Mouse (Mus musculus): ENCODE results near the gene Mrps10. TPM values are rescaled to one million over a fixed set of nuclear protein-coding genes. Genes with fewer than 3 reads are reported as not detected.
A peak's percentile ranks its signal among the peaks of the same experiment; 100 is the strongest.

The Mrps10 gene
- polyA plus RNA-seq, 1 experiment from 2014 or later, result 49.6 TPM

GRCm38 (mm10) chr17:47343121-47343520 is 25.6 kb upstream of the Mrps10 start:
- Histone ChIP-seq H3K27ac (ENCODE audit: low read depth, low read length) (no peak overlapping the region), H3K9me3 (ENCODE audit: control insufficient read depth) (no peaks in the 10 kb centered on the region), H3K4me1 (replicated peaks; ENCODE audit: control insufficient read depth, insufficient read depth, low read length) (no peaks in the 10 kb centered on the region), H3K4me3 (ENCODE audit: low read depth, low read length) (no peak overlapping the region), H3K36me3 (ENCODE audit: control insufficient read depth, insufficient read depth) (peaks cover 29% of the 10 kb centered on the region), H3K4me2 (replicated peaks; ENCODE audit: low read depth) (no peak overlapping the region), H3K9ac (ENCODE audit: low read depth, low read length) (no peak overlapping the region), H3K27me3 (replicated peaks; ENCODE audit: control insufficient read depth, insufficient read depth, low read length) (no peaks in the 10 kb centered on the region)
- no peak for TF ChIP-seq CTCF (IDR thresholded peaks at IDR 0.05; ENCODE audit: low read depth)
- no peak for ATAC-seq
- 85% methylated on average over 2 of the region's 2 CpGs for WGBS

- no peaks in the 10 kb centered on the region for H3K4me1 ChIP-seq (replicated peaks; ENCODE audit: control insufficient read depth, insufficient read depth, low read length)
- no peak for ATAC-seq
- 94% methylated on average over 3 of the region's 3 CpGs for WGBS
- no peaks in the 10 kb centered on the region for H3K27me3 ChIP-seq (replicated peaks; ENCODE audit: control insufficient read depth, insufficient read depth, low read length)
- no peak overlapping the region for H3K9ac ChIP-seq (ENCODE audit: low read depth, low read length)
- TF ChIP-seq CTCF (IDR thresholded peaks at IDR 0.05; ENCODE audit: low read depth), result no peak
- H3K36me3 ChIP-seq (ENCODE audit: control insufficient read depth, insufficient read depth), result peaks cover 43% of the 10 kb centered on the region
- peaks cover 7% of the 10 kb centered on the region; the same call in 1 of the 2 replicates for H3K9me3 ChIP-seq (ENCODE audit: control insufficient read depth)
- H3K27ac ChIP-seq (ENCODE audit: low read depth, low read length), result no peak overlapping the region
- no peak overlapping the region for H3K4me2 ChIP-seq (replicated peaks; ENCODE audit: low read depth)
- H3K4me3 ChIP-seq (ENCODE audit: low read depth, low read length), result no peak overlapping the region
Observed at GRCm38 (mm10) chr17:47349721-47350319, 18.9 kb upstream of the Mrps10 start.

DNA sequence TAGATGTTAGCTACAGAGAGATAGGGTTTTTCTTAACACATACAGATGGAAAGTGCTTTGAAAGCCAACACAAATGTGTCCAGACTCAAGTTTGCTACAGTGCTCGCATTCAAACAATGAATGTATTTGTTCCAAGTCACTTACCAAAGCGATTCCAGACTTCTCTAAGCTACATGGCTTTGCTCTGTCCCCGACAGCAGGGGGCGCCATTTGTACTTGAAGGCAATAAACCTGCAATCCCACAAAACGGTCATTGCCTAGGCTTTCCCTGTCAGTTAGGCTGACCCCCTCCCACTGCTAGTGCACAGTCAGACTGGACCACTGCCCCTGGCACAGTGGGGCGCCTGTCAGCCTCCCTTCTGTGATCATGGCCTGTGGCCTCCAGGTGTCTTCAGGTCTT is 8.7 kb upstream of the Mrps10 start:
- TF ChIP-seq CTCF (IDR thresholded peaks at IDR 0.05; ENCODE audit: low read depth), result peak; percentile 75
- H3K9me3 ChIP-seq (ENCODE audit: control insufficient read depth), result no peaks in the 10 kb centered on the region
- ATAC-seq, result 0 out of 2 replicates have a peak, but pooled peaks have one; percentile 13
- 48% methylated on average over 6 of the region's 6 CpGs for WGBS
- H3K36me3 ChIP-seq (ENCODE audit: control insufficient read depth, insufficient read depth), result peaks cover 18% of the 10 kb centered on the region; the same call in 1 of the 2 replicates
- no peak overlapping the region for H3K9ac ChIP-seq (ENCODE audit: low read depth, low read length)
- H3K27ac ChIP-seq (ENCODE audit: low read depth, low read length), result no peak overlapping the region
- H3K27me3 ChIP-seq (replicated peaks; ENCODE audit: control insufficient read depth, insufficient read depth, low read length), result no peaks in the 10 kb centered on the region
- H3K4me2 ChIP-seq (replicated peaks; ENCODE audit: low read depth), result no peak overlapping the region
- no peaks in the 10 kb centered on the region for H3K4me1 ChIP-seq (replicated peaks; ENCODE audit: control insufficient read depth, insufficient read depth, low read length)
- no peak overlapping the region for H3K4me3 ChIP-seq (ENCODE audit: low read depth, low read length)

DNA sequence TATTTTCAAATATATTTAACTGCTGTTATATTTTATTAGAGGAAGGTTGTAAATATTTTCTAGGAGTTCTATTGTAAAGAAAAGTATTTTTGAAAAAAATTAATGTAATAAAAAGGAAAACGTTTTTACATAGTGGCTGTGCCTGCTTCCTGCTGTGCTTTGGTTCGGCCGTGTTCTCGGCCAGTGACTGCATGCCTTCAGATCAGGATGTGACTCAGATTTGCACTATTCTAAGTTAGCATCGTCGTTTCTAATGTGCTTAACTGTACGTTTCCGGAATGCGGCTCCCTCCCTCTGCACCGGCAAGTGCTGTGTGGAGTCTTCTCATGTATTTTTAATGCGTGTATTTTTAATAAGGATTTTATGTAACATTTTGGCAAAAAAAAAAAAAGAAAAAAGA is 7.3 kb upstream of the Mrps10 start:
- ATAC-seq, result no peak

GRCm38 (mm10) chr17:47369087-47369443 is 378 bp downstream of the Mrps10 start:
- TF ChIP-seq CTCF (IDR thresholded peaks at IDR 0.05; ENCODE audit: low read depth), result no peak
- no peaks in the 10 kb centered on the region for H3K4me1 ChIP-seq (replicated peaks; ENCODE audit: control insufficient read depth, insufficient read depth, low read length)
- H3K36me3 ChIP-seq (ENCODE audit: control insufficient read depth, insufficient read depth), result peaks cover 16% of the 10 kb centered on the region
- ATAC-seq, result peak; percentile 35
- H3K9ac ChIP-seq (ENCODE audit: low read depth, low read length), result peak overlapping the region; percentile 70
- H3K9me3 ChIP-seq (ENCODE audit: control insufficient read depth), result no peaks in the 10 kb centered on the region
- peak overlapping the region; percentile 87 for H3K4me2 ChIP-seq (replicated peaks; ENCODE audit: low read depth)
- peak overlapping the region; percentile 84 for H3K4me3 ChIP-seq (ENCODE audit: low read depth, low read length)
- 1% methylated on average over 20 of the region's 20 CpGs for WGBS
- H3K27me3 ChIP-seq (replicated peaks; ENCODE audit: control insufficient read depth, insufficient read depth, low read length), result no peaks in the 10 kb centered on the region
- H3K27ac ChIP-seq (ENCODE audit: low read depth, low read length), result 0 out of 2 replicates have a peak overlapping the region, but pooled peaks have one; percentile 7

More for the DNA sequence above, 7.3 kb upstream of the Mrps10 start:
- no peak for TF ChIP-seq CTCF (IDR thresholded peaks at IDR 0.05; ENCODE audit: low read depth)
- no peaks in the 10 kb centered on the region for H3K9me3 ChIP-seq (ENCODE audit: control insufficient read depth)
- no peak overlapping the region for H3K4me2 ChIP-seq (replicated peaks; ENCODE audit: low read depth)
- no peaks in the 10 kb centered on the region for H3K4me1 ChIP-seq (replicated peaks; ENCODE audit: control insufficient read depth, insufficient read depth, low read length)
- 0 out of 2 replicates have a peak, but pooled peaks cover 9% of the 10 kb centered on the region for H3K36me3 ChIP-seq (ENCODE audit: control insufficient read depth, insufficient read depth)
- 83% methylated on average over 11 of the region's 11 CpGs for WGBS
- H3K4me3 ChIP-seq (ENCODE audit: low read depth, low read length), result no peak overlapping the region
- H3K27ac ChIP-seq (ENCODE audit: low read depth, low read length), result no peak overlapping the region
- no peaks in the 10 kb centered on the region for H3K27me3 ChIP-seq (replicated peaks; ENCODE audit: control insufficient read depth, insufficient read depth, low read length)
- no peak overlapping the region for H3K9ac ChIP-seq (ENCODE audit: low read depth, low read length)

DNA sequence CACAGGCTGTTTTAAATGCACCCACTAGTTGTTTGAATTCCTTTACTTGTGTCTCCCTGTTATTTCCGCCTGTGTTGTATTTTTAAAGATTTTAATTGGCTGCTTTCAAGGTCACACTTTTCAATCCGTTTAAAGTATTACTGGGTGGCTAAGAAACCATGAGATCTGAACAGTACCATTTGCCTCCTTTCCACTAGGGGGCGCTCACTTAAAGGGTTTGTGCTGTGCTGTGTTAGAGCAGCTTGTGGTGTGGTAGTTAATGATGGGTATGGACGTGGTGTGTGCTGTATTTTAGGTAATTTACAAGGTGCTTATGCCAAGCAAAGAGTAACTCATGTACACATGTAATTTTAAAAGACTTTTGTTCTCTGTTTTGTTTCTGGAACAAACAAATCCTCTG is 2.8 kb downstream of the Mrps10 start:
- H3K27ac ChIP-seq (ENCODE audit: low read depth, low read length), result no peak overlapping the region
- whole genome bisulfite sequencing, result 5% methylated on average over 4 of the region's 4 CpGs
- peak; percentile 61; the same call in 1 of the 2 replicates for ATAC-seq
- H3K9me3 ChIP-seq (ENCODE audit: control insufficient read depth), result no peaks in the 10 kb centered on the region
- H3K36me3 ChIP-seq (ENCODE audit: control insufficient read depth, insufficient read depth), result peaks cover 35% of the 10 kb centered on the region
- no peaks in the 10 kb centered on the region for H3K4me1 ChIP-seq (replicated peaks; ENCODE audit: control insufficient read depth, insufficient read depth, low read length)
- no peak overlapping the region for H3K4me3 ChIP-seq (ENCODE audit: low read depth, low read length)
- no peak overlapping the region for H3K9ac ChIP-seq (ENCODE audit: low read depth, low read length)
- TF ChIP-seq CTCF (IDR thresholded peaks at IDR 0.05; ENCODE audit: low read depth), result peak; percentile 90
- no peak overlapping the region for H3K4me2 ChIP-seq (replicated peaks; ENCODE audit: low read depth)
- H3K27me3 ChIP-seq (replicated peaks; ENCODE audit: control insufficient read depth, insufficient read depth, low read length), result no peaks in the 10 kb centered on the region
